Mouse (Mus musculus): Measurements from ENCODE around the gene Prss32.
"Not testable (repeated sequence)": the region's sequence is repeated elsewhere in the genome, so short reads cannot be mapped to it uniquely, and the experiment has no call there.

The Prss32 gene

DNA sequence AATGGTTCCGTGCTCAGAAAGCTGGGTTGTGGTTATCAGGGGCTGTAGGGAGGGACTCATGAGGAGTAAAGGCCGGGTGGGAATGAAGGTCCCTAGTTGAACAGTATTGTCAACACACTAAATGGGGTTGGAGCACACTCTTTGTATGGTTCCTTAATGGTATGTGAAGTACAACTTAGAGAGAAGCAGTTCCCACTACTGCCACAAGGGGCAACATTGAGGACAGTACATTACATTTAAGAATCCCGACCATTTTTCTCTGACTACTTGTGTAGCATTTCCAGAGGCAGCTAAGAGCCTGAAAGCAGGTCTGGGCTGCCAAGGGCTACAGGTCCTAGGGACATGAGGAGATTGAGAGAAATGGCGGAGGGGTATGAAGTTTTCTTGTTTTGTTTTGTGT, 2.5 kb upstream of the Prss32 start:
- peak; percentile 66 for DNase-seq (ENCODE audit: low spot score)

DNA sequence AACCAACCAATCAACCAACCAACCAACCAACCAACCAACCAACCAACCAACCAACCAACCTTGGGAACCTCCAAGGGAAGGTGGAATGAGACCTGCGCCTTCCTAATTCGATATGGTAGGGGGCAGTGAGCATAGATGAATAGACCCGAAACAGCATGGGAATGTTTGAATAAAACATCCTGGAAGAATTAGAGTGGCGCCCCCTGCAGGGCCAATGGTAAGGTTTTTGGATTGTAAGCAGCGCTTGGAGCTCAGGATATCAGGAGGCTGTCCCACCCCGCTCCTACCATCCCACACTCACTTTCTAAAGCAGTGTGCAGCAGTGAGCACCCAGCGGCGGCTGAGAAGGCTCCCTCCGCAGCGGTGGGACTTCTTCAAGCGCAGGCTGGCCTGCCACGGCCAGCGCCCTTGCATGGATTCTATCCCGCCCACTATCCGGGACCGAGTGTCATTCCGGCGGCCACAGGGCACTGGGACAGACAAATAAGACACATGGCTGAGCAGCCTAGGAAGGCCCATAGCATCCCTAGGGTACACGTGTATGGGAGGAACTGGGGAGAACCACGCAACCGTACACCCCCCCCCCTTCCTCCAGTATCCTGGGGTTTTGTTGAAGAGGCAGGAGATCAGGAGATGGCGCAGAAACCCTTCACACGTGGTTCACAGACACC, 379 bp upstream of the Prss32 start:
- no peak for DNase-seq (ENCODE audit: low spot score)

DNA sequence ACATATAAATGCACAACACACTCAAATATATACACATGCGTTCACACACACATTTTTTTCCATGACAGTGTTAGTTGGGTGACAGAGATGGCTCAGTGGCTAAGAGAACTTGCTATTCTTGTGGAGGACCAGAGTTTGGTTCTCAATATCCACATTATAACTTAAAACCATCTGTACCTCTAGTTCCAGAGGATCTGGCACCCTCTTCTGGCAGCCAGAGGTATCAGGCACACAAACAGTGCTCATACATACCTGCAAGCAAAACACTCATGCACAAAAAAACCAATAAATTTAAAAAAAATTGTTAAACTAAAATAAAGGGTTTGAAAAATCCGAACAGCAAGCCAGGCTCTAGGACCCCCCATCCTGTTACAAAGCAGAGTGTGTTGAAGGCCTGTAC, 6.4 kb downstream of the Prss32 start:
- no peak for DNase-seq (ENCODE audit: low spot score)

DNA sequence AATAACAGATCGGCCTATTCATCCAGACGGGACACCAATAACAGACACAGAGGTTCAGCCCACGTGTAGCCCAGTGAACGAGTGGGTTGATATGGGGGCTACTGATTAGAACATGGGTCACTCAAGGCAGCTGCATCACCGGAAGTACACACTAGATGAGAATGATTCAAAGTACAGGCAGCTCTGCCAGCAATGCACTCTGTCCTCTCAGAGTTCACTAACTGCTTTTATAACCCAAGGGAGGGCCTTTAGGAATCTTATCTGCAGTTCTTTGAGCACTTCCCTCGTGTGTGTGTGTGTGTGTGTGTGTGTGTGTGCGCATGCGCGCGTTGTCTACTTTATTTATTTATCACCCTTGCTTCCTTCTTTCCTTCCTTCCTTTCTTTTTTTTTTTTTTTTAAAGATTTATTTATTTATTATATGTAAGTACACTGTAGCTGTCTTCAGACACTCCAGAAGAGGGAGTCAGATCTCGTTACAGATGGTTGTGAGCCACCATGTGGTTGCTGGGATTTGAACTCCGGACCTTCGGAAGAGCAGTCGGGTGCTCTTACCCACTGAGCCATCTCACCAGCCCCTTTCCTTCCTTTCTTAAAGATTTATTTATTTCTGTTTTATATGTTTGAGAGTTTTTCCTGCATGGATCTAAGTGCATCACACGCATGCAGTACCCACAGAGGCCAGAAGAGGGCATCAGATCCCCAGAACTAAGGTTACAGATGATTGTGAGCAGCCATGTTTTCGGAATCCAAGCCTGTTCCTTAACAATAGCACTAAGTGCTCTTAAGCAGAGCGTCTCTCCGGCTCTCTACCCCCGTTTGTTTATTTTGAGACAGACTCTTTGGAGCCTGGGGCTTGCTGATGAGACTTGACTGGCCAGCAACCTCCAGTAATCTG, 7.4 kb downstream of the Prss32 start:
- peak; percentile 65 for DNase-seq (ENCODE audit: low spot score)

DNA sequence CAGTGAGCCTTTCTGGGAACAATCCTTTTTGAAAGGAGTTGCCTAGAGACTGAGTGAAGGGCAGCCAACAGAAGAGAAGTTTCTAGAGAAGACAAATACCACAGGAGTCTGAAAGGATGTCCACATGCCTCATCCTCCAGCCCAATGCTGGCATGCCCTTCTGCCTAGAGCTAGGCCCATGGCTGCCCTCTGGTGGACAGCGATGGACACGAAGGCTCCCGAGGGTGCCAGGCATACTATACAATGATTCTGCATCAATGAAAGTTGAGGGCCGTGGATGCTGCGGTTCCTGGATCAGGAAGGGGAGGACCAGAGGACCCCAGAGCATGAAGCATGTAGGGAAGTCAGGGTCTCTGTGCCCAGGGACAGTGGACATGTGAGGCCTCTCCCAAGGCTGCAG, 9.6 kb downstream of the Prss32 start:
- DNase-seq (ENCODE audit: low spot score): no peak

DNA sequence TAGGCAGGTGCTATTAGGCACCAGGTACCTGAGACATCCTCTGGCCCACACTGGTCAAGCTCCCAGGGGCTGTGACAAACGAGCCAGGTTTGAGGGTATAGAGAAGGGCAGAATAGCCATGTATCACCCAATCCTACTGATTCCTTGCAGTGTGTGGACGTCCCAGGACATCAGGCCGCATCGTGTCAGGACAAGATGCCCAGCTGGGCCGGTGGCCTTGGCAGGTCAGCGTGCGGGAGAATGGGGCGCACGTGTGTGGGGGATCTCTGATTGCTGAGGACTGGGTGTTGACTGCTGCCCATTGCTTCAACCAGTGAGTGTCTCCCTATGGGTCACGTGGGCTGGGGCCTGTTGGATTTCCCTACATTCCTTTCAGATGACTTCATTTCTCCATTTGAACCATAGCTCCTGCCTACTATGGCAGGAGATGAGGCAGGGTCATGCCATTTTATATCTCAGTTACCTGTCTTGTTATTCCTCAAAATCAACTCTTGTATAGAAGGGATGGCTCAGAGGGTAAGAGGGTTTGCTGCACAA, 10.6 kb downstream of the Prss32 start:
- DNase-seq (ENCODE audit: low spot score): no peak

DNA sequence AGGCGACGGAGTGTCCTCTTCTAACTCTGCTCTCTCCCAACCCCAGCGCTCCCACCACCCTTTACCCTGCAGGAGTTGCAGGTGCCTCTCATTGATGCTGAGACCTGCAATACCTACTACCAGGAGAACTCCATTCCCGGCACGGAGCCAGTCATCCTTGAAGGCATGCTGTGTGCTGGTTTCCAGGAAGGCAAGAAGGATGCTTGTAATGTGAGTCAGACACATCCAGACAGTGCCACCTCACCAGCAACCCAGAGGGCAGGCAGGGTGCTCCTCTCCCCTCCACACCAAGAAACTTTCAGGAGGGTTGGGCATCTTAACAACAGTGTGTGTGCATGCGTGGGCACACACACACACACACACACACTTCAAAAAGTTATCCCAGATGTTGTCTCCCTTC, 13.5 kb downstream of the Prss32 start:
- no peak for DNase-seq (ENCODE audit: low spot score)

DNA sequence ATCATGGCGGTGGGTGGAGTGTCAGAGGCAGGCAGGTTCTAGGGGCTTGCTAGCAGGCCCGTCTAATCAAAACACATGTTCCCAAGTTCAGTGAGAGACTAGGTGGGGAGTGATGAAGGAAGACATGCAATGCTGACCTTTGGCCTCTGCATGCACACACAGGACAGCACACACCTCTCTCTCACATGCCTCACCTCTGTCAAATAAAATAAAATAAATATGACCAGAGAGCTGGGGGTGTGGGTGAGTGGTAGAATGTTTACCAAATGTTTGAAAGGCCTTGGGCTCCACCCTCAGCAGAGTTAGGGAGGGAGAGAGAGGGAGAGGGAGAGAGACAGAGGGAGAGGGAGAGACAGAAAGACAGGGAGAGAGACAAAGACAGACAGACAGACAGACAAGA, 14.3 kb downstream of the Prss32 start:
- no peak for DNase-seq (ENCODE audit: low spot score)

DNA sequence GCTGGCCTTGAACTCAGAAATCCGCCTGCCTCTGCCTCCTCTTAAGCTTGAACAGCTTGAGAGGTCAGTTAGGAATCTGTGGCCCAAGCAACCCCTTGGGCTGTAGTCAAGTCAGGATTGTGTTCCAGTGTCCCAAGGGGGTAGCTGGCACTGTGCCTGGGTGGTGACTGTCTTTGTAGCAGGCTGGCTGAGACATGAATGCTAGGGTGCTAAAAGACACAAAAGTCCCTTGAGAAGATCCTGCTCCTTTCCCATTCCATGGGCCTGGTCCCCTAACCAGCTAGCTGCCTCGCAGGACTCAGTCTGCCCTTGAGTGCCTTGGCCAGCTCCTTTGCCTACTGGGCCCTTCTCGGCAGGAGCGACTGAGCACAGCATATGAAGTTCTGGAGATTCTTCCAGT, 19.3 kb downstream of the Prss32 start:
- DNase-seq (ENCODE audit: low spot score): no peak

DNA sequence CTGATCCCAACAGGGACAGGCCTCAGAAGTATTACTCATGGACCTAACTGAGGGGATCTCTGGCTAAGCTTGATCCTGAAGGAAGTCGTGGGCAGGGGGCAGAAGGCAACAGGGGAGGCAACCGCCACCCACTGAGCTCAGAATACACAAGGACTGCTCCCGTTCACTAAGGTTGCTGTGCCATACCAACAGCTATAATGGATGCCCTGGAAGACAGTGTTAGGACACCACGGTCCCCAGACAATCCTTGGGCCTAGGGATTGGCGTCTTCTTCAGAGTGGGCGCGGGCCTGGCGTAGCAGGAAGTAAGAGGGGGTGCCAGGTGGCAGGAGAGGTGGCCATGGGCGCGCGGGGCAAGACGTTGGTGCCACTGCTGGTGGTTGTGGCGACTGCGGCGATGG, 24.1 kb downstream of the Prss32 start, which contains the start of gene Prss21:
Gene Prss21, plus strand, starts transcription at position 301 of the 400 bp plus-strand sequence.
- no peak for DNase-seq (ENCODE audit: low spot score)

DNA sequence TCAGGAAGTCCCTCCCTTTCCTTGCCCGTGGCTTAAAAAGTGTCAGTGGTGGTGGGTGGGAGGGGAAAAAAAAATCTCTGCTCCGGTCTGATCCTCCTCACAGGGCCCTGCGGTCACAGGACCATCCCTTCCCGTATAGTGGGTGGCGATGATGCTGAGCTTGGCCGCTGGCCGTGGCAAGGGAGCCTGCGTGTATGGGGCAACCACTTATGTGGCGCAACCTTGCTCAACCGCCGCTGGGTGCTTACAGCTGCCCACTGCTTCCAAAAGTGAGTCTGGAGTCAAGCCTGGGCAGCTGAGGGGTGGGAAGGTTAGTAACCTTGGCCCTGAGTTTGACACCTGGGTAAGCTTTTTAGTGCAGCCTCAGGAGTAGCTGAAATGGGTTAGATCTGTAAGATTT, 24.9 kb downstream of the Prss32 start:
- no peak for DNase-seq (ENCODE audit: low spot score)

DNA sequence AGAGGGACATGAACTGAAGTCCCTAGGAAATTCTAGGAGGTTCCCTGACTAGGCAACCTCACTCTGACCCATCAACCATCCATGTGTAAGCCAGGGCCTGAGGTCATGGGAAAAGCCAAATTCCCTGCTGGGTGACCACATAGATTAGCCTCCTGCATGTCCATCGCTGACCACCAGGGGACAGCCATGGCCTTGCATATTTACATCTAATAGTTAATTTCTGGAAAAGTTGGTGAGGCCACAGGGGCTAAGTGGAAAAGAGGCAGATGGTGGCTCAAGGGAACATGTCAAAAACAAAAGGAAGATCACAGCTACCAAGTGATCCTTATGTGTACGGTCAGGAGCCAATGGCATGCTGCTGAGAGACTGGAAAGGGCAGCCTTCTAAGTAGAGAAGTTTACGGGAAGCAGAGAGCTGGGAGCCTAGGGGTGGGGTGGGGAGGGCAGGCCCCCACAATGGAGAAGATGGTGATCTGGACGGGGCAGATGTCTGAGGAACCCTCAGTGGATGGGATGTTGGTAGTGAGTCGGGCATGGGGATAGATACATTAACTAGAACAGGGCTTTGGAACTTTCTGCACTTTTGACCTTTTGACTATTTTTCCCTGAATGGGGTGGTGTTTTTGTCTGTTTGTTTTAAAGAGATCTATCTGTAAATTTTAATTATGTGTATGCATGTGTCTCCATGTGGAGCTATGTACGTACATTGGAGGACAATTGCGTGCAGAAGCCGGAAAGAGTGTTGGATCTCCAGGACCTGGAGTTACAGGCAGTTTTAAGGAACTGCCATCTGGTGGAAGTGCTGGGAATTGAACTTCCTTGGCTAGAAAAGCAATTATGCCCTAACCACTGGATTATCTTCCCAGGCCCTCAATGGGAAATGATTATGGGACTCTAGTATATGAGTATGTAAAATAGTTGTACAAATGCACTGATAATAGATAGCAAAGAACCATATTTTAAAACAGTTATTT, 30.5 kb downstream of the Prss32 start:
- DNase-seq (ENCODE audit: low spot score): peak; percentile 31

DNA sequence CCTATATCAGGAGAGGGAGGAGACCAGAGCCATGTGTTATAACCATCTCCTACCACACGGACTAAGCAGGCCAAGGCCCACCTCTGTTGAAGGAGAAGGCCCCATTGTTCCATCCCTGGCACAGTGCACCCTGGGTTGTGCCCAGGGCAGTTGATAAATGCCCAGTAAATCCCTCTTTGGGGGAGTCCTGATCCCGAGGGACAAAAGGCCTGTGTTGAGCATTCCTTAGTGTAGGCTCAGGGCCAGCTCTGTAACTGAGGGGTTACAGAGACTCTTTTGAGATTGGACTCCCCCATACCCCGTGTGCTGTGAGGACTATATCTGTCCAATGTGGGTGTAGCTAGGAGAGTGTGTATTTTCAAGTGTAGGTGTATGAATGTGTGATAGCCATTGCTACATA, 33.1 kb downstream of the Prss32 start:
- no peak for DNase-seq (ENCODE audit: low spot score)

DNA sequence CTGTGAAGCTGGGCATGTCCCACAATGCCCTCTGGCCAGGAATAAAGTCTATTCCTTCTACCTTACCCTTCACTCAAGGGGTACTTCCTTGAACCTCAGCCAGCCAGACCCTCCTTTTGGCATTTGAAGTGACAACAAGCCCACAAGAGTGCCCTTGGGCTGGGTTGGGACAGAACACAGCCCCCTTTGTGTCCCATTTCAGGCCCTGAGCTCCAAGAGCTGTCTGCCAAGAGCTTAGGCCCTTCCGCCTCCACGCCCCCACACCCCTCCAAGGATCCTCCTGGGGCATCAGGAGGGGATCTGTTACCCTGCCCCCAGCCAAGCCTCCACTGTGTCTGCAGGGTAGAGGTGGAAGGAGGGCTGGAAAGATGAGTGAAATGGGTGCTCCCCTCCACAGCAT, 33.5 kb downstream of the Prss32 start:
- DNase-seq (ENCODE audit: low spot score): no peak

DNA sequence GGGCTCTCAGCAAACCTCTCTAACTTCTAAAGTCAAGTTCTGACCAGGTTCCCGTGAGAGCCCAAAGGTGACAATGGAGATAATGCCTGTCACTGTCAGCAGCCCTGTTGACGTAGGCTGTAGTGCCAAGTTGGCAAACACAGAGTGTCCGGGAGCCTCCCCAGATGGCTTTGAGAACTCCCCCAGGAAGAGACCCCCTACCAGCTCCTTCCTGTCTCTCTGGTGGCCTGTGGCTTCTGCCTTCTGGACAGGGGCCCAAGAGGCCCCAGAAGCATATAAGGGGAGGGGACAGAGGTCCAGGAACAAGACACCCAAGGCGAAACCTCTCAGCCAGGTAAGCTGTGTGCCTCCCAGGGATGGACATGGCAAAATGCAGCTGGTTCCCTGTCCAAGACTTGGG, 36.9 kb downstream of the Prss32 start, which contains the start of the genes Dcpp1 and Dcpp2:
Gene Dcpp1, plus strand, starts transcription at position 301 of the 400 bp plus-strand sequence.
Gene Dcpp2, plus strand, starts transcription at position 305 of the 400 bp plus-strand sequence.
- not testable (repeated sequence) for DNase-seq (ENCODE audit: low spot score)
